Mouse (Mus musculus) frontal cortex, postnatal 36 days (tissue): Measurements from ENCODE around the gene Fscn1.

Source experiments
- DNase-seq, 2 experiments: peaks; one replicate each; pipeline ENCODE4 v3.0.0; 2022; ENCODE audit warnings: low spot score in 2 of 2

Fscn1 gene

GRCm38 (mm10) chr5:142973971-142974370, 13.8 kb downstream of the Fscn1 start:
- no peak for DNase-seq

- peak; percentile 76 to 81 for DNase-seq
Measured at GRCm38 (mm10) chr5:142974598-142975121, 14.5 kb downstream of the Fscn1 start.

GRCm38 (mm10) chr5:142976516-142976915, 16.4 kb downstream of the Fscn1 start:
- no peak for DNase-seq

- DNase-seq = no peak
Measured at GRCm38 (mm10) chr5:142982046-142982801, 22.1 kb downstream of the Fscn1 start.

GRCm38 (mm10) chr5:142983174-142983573, 23.0 kb downstream of the Fscn1 start:
- DNase-seq = no peak

GRCm38 (mm10) chr5:142984271-142984670, 24.1 kb downstream of the Fscn1 start:
- no peak for DNase-seq

GRCm38 (mm10) chr5:142988520-142988919, 28.4 kb downstream of the Fscn1 start:
- DNase-seq = no peak

- DNase-seq = no peak
Measured at GRCm38 (mm10) chr5:142989167-142989566, 29.0 kb downstream of the Fscn1 start.

GRCm38 (mm10) chr5:142994746-142995145, 34.6 kb downstream of the Fscn1 start:
- no peak for DNase-seq

GRCm38 (mm10) chr5:142997526-142997925, 37.4 kb downstream of the Fscn1 start:
- no peak for DNase-seq

GRCm38 (mm10) chr5:142998171-142998570, 38.0 kb downstream of the Fscn1 start:
- no peak for DNase-seq

GRCm38 (mm10) chr5:143000091-143000490, 39.9 kb downstream of the Fscn1 start:
- no peak for DNase-seq

GRCm38 (mm10) chr5:143000654-143001500, 40.7 kb downstream of the Fscn1 start:
- DNase-seq = no peak

GRCm38 (mm10) chr5:143009383-143009782, 49.2 kb downstream of the Fscn1 start:
- no peak for DNase-seq

- DNase-seq = no peak
Measured at GRCm38 (mm10) chr5:143017401-143017800, 57.3 kb downstream of the Fscn1 start.
